Mouse (Mus musculus) midbrain, postnatal 0 days (tissue): ENCODE results near the gene 1600015I10Rik. TPM values are rescaled to one million over a fixed set of nuclear protein-coding genes. Genes with fewer than 3 reads are reported as not detected.
"Not testable (repeated sequence)": the region's sequence is repeated elsewhere in the genome, so short reads cannot be mapped to it uniquely, and the experiment has no call there.

Experiments used
- ATAC-seq: fragments of 200-750 bp; cut with Nextera tagmentation; 2 replicates; pipeline ENCODE4 v1.8.0; 2017; ENCODE audit warnings: moderate number of reproducible peaks, mild to moderate bottlenecking, moderate TSS enrichment, moderate library complexity; ENCODE audit not compliant: low FRiP score
- DNase-seq: peaks from one replicate; pipeline ENCODE4 v3.0.0-alpha.2; 2015; ENCODE audit warnings: low spot score
- H3K27ac ChIP-seq: fragments of 300-500 bp; sonication (generic); 2 replicates; pipeline ENCODE4 v1.5.1; 2014; ENCODE audit warnings: low read depth, mild to moderate bottlenecking, low read length, mixed read lengths
- H3K27me3 ChIP-seq: fragments of 300-500 bp; sonication (generic); 2 replicates; pipeline ENCODE4 v1.6.1; 2014; ENCODE audit warnings: low read length, control low read depth, mixed read lengths; ENCODE audit not compliant: insufficient read depth
- H3K36me3 ChIP-seq: fragments of 300-500 bp; sonication (generic); 2 replicates; pipeline ENCODE4 v1.6.1; 2014; ENCODE audit warnings: low read length, control low read depth, mixed read lengths; ENCODE audit not compliant: insufficient read depth
- H3K4me1 ChIP-seq: fragments of 300-500 bp; sonication (generic); 2 replicates; pipeline ENCODE4 v1.6.1; 2014; ENCODE audit warnings: mild to moderate bottlenecking, control low read depth, antibody characterized with exemption, low read length, mixed read lengths; ENCODE audit not compliant: insufficient read depth
- H3K4me2 ChIP-seq: fragments of 300-500 bp; sonication (generic); 2 replicates; pipeline ENCODE4 v1.6.1; 2014; ENCODE audit warnings: low read depth, mild to moderate bottlenecking, low read length, mixed read lengths; ENCODE audit not compliant: poor library complexity, severe bottlenecking
- H3K4me3 ChIP-seq: fragments of 300-500 bp; sonication (generic); 2 replicates; pipeline ENCODE4 v1.5.1; 2014; ENCODE audit warnings: low read depth, mild to moderate bottlenecking, low read length, moderate library complexity
- H3K9ac ChIP-seq: fragments of 300-500 bp; sonication (generic); replicated peaks from 2 replicates; pipeline ENCODE4 v1.6.1; 2014; ENCODE audit warnings: mild to moderate bottlenecking, low read length, moderate library complexity, mixed read lengths; ENCODE audit not compliant: poor library complexity, severe bottlenecking
- H3K9me3 ChIP-seq: fragments of 300-500 bp; sonication (generic); 2 replicates; pipeline ENCODE4 v1.6.1; 2016; ENCODE audit warnings: low read length, control low read depth
- CTCF ChIP-seq: IDR thresholded peaks from 2 replicates; pipeline ENCODE4 v1.5.1; 2016; ENCODE audit warnings: antibody characterized with exemption, mild to moderate bottlenecking
- WGBS: fragments of 180-500 bp; shearing (Covaris S2); extraction: QIAGEN DNeasy Blood & Tissue Kit; methylation state at CpG from one replicate; pipeline ENCODE4 v1.1.7; 2014; 5-methylcytosine and 5-hydroxymethylcytosine counted together
- polyA plus RNA-seq: library from polyadenylated mRNA; unstranded; fragments of >200 nt; fragmentation: Nextera tagmentation; extraction: Ambion mirVana; gene quantifications from 2 replicates; pipeline ENCODE4 v1.2.1, GENCODE M21; 2015
- total RNA-seq: library from RNA; depleted of rRNA; stranded (reverse); fragments of >200 nt; gene quantifications from 2 replicates; pipeline ENCODE4 v1.2.3, GENCODE M21; 2014; rRNA removed

1600015I10Rik gene
- total RNA-seq (not detected in 2 replicates), polyA plus RNA-seq (not detected in 2 replicates)

DNA sequence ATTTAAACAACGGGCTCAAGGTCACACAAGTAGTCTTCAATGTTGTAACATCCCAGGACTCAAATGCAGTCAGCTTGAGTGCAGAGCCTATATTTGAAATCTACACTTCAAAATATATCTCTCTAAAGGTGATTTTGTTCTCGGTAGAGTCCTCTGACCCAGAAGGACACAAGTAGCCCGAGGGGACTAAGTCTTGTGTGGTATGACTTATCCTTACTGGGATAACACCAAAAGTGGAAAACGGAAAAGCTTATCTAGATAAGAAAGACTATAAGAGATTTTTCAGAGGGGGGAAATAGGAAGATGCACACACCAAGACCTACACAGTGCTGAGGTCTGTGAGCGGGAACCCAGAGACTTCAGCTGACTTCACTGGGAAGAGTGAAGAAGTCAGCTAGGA lies at the start of gene 1600015I10Rik:
Gene 1600015I10Rik (plus strand): TSS at position 301 of the 400 bp plus-strand sequence.
- TF ChIP-seq CTCF, result no peak
- H3K36me3 ChIP-seq, result no peaks in the 10 kb centered on the region
- no peaks in the 10 kb centered on the region for H3K4me1 ChIP-seq
- DNase-seq (no peak), ATAC-seq (no peak)
- no peak within 1 kb of the TSS for H3K4me3 ChIP-seq
- WGBS, result 90% methylated on average over 5 of the region's 5 CpGs
- no peaks in the 10 kb centered on the region for H3K9me3 ChIP-seq
- no peak within 1 kb of the TSS for H3K27ac ChIP-seq
- no peaks in the 10 kb centered on the region for H3K27me3 ChIP-seq
- no peak within 1 kb of the TSS for H3K4me2 ChIP-seq
- H3K9ac ChIP-seq, result no peak within 1 kb of the TSS

DNA sequence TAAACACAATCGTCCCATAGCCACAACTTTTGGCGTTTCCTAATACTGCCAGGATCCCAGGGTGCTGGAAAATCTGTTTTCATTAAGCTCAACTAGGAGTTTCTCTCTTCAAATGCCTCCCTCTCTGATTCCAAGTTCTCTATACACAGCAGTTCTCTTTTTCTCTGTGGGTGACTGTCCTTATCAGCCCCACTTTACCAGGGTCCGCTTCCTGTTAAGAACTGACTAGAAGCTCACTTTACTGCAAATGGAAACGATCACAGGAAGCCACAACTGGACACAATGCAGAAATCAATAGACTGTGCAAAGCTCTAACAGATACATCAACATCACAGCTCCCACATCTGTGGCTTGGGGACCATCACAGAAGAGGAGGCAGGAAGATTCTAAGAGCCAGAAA lies 35.5 kb upstream of the 1600015I10Rik start:
- DNase-seq (no peak), ATAC-seq (no peak)
- Histone ChIP-seq H3K4me1 (no peaks in the 10 kb centered on the region), H3K4me2 (no peak overlapping the region), H3K9ac (no peak overlapping the region), H3K9me3 (no peaks in the 10 kb centered on the region), H3K4me3 (no peak overlapping the region), H3K36me3 (no peaks in the 10 kb centered on the region), H3K27me3 (no peaks in the 10 kb centered on the region), H3K27ac (no peak overlapping the region)
- TF ChIP-seq CTCF, result no peak
- 61% methylated on average over 4 of the region's 4 CpGs for WGBS

DNA sequence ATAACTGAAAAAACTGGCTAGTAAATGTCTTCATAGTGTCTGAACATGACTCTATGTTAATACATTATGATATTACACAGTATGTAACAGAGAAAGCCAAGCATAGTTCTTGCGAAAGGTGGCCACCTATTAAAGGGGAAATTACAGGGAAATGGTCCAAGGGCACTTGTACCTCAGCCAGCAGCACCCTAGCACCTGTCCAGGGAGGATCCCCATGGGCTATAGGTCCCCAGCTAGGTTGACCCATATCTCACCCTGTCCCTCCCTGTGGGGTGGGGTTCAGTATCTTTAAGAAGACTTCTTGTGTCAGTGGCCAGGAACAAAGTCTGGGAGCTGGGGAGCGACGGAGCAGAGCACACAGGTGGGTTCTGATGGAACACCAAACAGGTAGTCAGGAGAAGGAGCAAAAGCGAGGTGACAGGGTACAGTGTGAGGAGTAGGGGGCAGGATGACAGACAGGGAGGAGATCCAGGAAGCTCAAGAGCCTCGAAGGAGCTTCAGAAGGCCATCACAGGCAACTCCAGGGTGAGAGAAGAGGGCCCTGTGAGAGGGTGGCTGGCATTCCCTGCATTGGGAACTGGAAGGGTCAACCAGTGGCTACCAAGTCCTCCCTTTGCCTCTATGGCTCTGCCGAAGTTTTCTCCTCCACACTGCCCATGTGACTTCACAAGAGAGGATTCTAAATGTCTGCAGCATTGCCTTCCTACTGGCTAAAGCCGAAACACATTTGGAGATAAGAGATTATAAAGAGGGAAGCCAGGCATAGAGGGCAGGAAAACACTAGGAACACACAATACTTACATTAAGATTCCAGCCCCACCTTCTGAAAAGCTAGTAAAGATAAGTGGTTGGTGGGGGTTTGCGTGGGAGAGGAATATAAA lies 34.5 kb upstream of the 1600015I10Rik start:
- DNase-seq, result no peak
- 94% methylated on average over 8 of the region's 8 CpGs for WGBS
- no peak overlapping the region for H3K4me3 ChIP-seq
- H3K36me3 ChIP-seq, result no peaks in the 10 kb centered on the region
- no peaks in the 10 kb centered on the region for H3K4me1 ChIP-seq
- no peak for ATAC-seq
- H3K9ac ChIP-seq, result no peak overlapping the region
- TF ChIP-seq CTCF, result no peak
- H3K27ac ChIP-seq, result no peak overlapping the region
- no peaks in the 10 kb centered on the region for H3K9me3 ChIP-seq
- no peak overlapping the region for H3K4me2 ChIP-seq
- H3K27me3 ChIP-seq, result no peaks in the 10 kb centered on the region

DNA sequence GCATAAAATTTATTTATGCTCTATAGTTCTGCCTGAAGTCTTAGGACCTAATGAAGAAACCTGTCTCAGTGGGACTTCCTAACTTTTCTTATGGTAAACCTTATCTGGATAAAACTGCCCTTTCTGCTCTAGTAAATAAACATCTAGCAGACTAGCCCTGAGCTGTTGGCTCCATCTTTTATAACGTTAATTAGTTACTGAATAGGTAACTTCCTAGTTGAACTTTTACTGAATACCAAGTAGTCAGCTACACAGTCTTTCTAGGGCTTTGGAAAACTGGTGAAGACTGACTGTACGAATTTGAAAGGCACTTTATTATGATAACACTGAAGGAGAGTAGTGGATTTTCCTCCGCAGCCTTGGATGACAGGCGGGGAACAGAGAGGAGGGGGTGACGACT lies 33.8 kb upstream of the 1600015I10Rik start:
- no peak for TF ChIP-seq CTCF

DNA sequence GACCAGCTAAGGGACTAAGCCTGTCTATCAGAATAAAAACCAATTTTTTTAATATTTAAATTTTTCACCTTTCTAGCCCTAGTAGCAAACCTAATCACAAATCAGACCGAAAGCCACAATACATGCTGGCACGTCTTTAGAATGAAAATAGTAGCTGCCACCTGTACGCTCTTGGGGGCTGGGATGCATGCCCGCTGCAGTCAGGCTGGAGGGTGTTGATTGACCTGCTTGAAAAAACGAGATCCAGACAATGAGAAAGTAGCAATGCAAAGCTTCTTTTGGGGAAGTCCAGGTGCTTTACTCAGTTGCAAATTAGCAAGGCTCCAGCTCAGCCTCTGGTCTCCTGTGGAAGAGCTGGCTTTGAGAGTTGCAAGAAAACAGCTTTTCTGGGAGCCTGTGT lies 32.7 kb upstream of the 1600015I10Rik start:
- no peak for TF ChIP-seq CTCF
- H3K4me1 ChIP-seq, result no peaks in the 10 kb centered on the region

More for the DNA sequence above, 33.8 kb upstream of the 1600015I10Rik start:
- Histone ChIP-seq H3K27me3 (no peaks in the 10 kb centered on the region), H3K4me1 (no peaks in the 10 kb centered on the region), H3K4me3 (no peak overlapping the region), H3K9ac (no peak overlapping the region), H3K36me3 (no peaks in the 10 kb centered on the region), H3K9me3 (no peaks in the 10 kb centered on the region), H3K4me2 (no peak overlapping the region), H3K27ac (no peak overlapping the region)
- no peak for DNase-seq
- WGBS, result 81% methylated on average over 5 of the region's 5 CpGs
- ATAC-seq, result no peak

DNA sequence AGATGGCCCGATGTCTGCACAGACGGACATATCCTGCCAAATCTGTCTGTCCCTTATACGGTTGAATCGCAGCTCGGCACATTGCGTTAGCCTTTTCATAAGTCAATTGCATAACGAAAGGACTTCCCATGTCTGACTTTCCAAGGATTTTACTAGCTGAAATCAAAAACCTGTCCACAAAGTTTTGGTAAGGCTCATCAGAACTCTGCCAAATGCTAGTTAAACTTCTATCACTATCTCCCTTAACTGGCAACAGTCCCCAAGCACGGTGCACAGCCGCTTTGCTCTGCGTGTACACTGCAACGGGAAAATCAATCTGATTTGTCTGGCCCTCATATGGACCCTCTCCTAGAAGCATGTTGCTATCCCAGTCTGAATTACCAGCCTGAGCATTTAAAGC lies 28.4 kb upstream of the 1600015I10Rik start:
- not testable (repeated sequence) for H3K9ac ChIP-seq, H3K36me3 ChIP-seq, H3K4me2 ChIP-seq, DNase-seq, H3K27ac ChIP-seq, ATAC-seq, H3K4me1 ChIP-seq, H3K4me3 ChIP-seq, H3K27me3 ChIP-seq, H3K9me3 ChIP-seq
- WGBS, result 95% methylated on average over 11 of the region's 11 CpGs

More for the DNA sequence above, 32.7 kb upstream of the 1600015I10Rik start:
- Histone ChIP-seq H3K4me2 (no peak overlapping the region), H3K9ac (no peak overlapping the region), H3K9me3 (no peaks in the 10 kb centered on the region), H3K4me3 (no peak overlapping the region), H3K36me3 (no peaks in the 10 kb centered on the region), H3K27ac (no peak overlapping the region), H3K27me3 (no peaks in the 10 kb centered on the region)
- WGBS, result 86% methylated on average over 5 of the region's 5 CpGs
- DNase-seq (no peak), ATAC-seq (no peak)
